Mouse (Mus musculus) bone marrow macrophage, adult 2 months (primary cell): Measurements from ENCODE around the gene Ncoa3.

Experiments
- CTCF ChIP-seq: IDR thresholded peaks from 2 replicates; pipeline ENCODE4 v1.5.1; 2012; ENCODE audit warnings: low read depth, mild to moderate bottlenecking, low read length, moderate library complexity
- POLR2A ChIP-seq: IDR thresholded peaks from 2 replicates; pipeline ENCODE4 v1.6.1; 2012; ENCODE audit warnings: mild to moderate bottlenecking, low read depth, low read length, borderline replicate concordance

- TF ChIP-seq POLR2A (no peak), CTCF (no peak)
Measured at GRCm38 (mm10) chr2:166062008-166062407, 69.6 kb downstream of the Ncoa3 start.
